Mouse (Mus musculus) limb, embryonic 14.5 days (tissue): ENCODE measurements around the gene Stag1. TPM values are rescaled to one million over a fixed set of nuclear protein-coding genes. Genes with fewer than 3 reads are reported as not detected.

Source experiments
- ATAC-seq: fragments of 200-750 bp; cut with Nextera tagmentation; 2 replicates; pipeline ENCODE4 v1.8.0; 2017; ENCODE audit warnings: low read depth, moderate number of reproducible peaks, moderate TSS enrichment; ENCODE audit not compliant: low FRiP score
- DNase-seq: peaks from one replicate; pipeline ENCODE4 v3.0.0-alpha.2; 2015; ENCODE audit warnings: low spot score
- H3K27ac ChIP-seq: fragments of 300-500 bp; sonication (generic); replicated peaks from 2 replicates; pipeline ENCODE4 v1.5.1; 2014; ENCODE audit warnings: low read depth, mild to moderate bottlenecking, low read length, moderate library complexity, mixed read lengths
- H3K27me3 ChIP-seq: fragments of 300-500 bp; sonication (generic); 2 replicates; pipeline ENCODE4 v1.6.1; 2014; ENCODE audit warnings: low read length, mixed read lengths; ENCODE audit not compliant: control insufficient read depth, insufficient read depth
- H3K36me3 ChIP-seq: fragments of 300-500 bp; sonication (generic); 2 replicates; pipeline ENCODE4 v1.6.1; 2014; ENCODE audit warnings: mild to moderate bottlenecking, low read length, moderate library complexity, mixed read lengths; ENCODE audit not compliant: control insufficient read depth, insufficient read depth
- H3K4me1 ChIP-seq: fragments of 300-500 bp; sonication (generic); 2 replicates; pipeline ENCODE4 v1.6.1; 2014; ENCODE audit warnings: antibody characterized with exemption, low read length, mixed read lengths; ENCODE audit not compliant: control insufficient read depth, insufficient read depth
- H3K4me2 ChIP-seq: fragments of 300-500 bp; sonication (generic); replicated peaks from 2 replicates; pipeline ENCODE4 v1.6.1; 2014; ENCODE audit warnings: low read depth, mild to moderate bottlenecking, low read length, moderate library complexity; ENCODE audit not compliant: severe bottlenecking
- H3K4me3 ChIP-seq: fragments of 300-500 bp; sonication (generic); replicated peaks from 2 replicates; pipeline ENCODE4 v1.5.1; 2014; ENCODE audit warnings: low read length
- H3K9ac ChIP-seq: fragments of 300-500 bp; sonication (generic); 2 replicates; pipeline ENCODE4 v1.6.1; 2014; ENCODE audit warnings: mild to moderate bottlenecking, low read depth, low read length, moderate library complexity; ENCODE audit not compliant: severe bottlenecking
- H3K9me3 ChIP-seq: fragments of 300-500 bp; sonication (generic); 2 replicates; pipeline ENCODE4 v1.6.1; 2016; ENCODE audit warnings: low read length; ENCODE audit not compliant: control insufficient read depth
- POLR2A ChIP-seq: fragments of 200-500 bp; IDR thresholded peaks from 2 replicates; pipeline ENCODE4 v1.8.0; 2012; ENCODE audit warnings: inconsistent platforms, mild to moderate bottlenecking, moderate library complexity, borderline replicate concordance; ENCODE audit not compliant: insufficient read depth, insufficient read length; ENCODE audit errors: extremely low read depth
- WGBS: fragments of 180-500 bp; shearing (Covaris S2); extraction: QIAGEN DNeasy Blood & Tissue Kit; methylation state at CpG from one replicate; pipeline ENCODE4 v1.1.7; 2014; 5-methylcytosine and 5-hydroxymethylcytosine counted together
- polyA plus RNA-seq, 2 experiments: library from polyadenylated mRNA; depleted of rRNA in 1 of 2; stranded (reverse) in 1 of 2; unstranded in 1 of 2; fragments of >200 nt; fragmentation: Nextera tagmentation in 1 of 2; extraction: Ambion mirVana in 1 of 2; gene quantifications; 2 replicates each; pipeline versions ENCODE4 v1.2.1 to v1.2.3; 2012 to 2014

Stag1 gene
- polyA plus RNA-seq, 2 experiments, result 35.0 to 45.5 TPM

DNA sequence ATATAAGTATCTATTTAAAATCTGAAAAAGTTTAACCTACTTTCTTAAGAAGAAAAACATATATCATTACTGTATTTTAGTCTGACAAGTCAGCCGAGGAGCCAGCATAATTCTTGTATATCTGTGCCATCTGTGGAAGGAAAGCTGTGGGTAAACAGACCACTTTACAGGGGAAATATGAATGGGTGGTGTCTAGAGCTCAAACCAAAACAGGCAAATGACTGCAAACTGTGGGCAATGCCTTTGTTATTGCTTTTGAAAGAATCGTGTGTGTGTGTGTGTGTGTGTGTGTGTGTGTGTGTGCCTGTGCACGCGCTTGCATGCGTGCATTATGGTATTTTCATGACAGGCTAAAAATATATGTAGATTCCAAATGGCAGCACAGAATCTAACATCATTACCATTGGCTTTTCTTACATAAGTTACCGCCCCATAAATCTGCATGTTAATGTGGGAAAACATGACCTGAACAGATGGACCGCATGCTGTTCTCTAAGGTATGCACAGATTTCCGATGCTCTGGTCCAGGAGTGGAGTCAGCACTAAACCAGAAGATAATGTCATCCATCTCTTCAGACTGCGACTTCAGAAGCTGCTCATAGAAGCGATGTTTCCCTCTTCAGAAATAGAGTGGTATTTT is 37.2 kb upstream of the Stag1 start:
- no peaks in the 10 kb centered on the region for H3K9me3 ChIP-seq
- H3K4me3 ChIP-seq, result no peak overlapping the region
- ATAC-seq (no peak), DNase-seq (no peak)
- no peak overlapping the region for H3K9ac ChIP-seq
- TF ChIP-seq POLR2A, result no peak
- no peak overlapping the region for H3K4me2 ChIP-seq
- H3K36me3 ChIP-seq, result no peaks in the 10 kb centered on the region
- no peak overlapping the region for H3K27ac ChIP-seq
- 87% methylated on average over 10 of the region's 10 CpGs for WGBS
- H3K27me3 ChIP-seq, result no peaks in the 10 kb centered on the region
- no peaks in the 10 kb centered on the region for H3K4me1 ChIP-seq

DNA sequence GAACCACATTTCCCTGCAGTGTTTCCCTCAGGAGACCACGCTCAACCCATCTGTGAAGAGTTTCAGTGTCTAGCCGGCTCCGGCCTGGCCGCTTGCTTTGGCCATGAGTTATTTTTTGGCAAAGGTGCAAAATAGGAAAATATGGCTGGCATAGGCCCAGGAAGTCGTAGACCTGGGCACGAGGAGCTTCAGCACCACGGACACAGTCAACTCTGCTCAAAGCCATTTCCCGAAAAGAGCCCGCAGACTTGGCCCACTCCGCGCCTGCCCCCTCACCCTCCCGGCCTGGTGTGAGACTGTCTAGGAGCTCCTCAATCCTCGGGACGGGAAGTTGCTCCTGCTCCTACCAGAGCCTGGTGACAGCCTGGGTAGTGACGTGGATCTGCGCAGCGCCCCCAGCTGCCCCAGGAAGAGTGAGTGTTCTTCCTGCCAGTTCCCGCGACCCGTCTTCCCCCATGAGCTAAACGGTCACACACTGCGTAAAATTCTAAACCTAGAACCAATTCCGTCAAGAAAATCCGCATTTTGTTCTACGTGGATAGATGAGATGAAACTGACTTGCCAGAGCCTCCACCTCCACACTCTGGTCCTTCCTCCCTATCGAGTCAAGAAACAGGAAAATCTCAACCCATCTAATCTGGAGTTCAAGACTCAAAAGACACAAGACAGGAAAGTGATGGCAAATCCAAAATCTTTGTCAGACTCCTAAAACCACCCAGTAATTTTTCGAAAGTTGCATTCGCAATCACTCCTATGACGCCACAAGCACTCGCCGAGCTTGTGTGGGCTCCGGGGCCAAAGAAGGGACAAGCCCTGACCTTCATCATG is 27.6 kb upstream of the Stag1 start:
- peak overlapping the region; percentile 60 for H3K9ac ChIP-seq
- H3K4me1 ChIP-seq, result no peaks in the 10 kb centered on the region
- no peaks in the 10 kb centered on the region for H3K9me3 ChIP-seq
- WGBS, result 10% methylated on average over 32 of the region's 32 CpGs
- no peak overlapping the region for H3K27ac ChIP-seq
- DNase-seq, result no peak
- H3K27me3 ChIP-seq, result peaks cover 10% of the 10 kb centered on the region; the same call in 1 of the 2 replicates
- no peaks in the 10 kb centered on the region for H3K36me3 ChIP-seq
- no peak for TF ChIP-seq POLR2A
- no peak for ATAC-seq
- peak overlapping the region; percentile 62 for H3K4me3 ChIP-seq
- H3K4me2 ChIP-seq, result peak overlapping the region; percentile 94

DNA sequence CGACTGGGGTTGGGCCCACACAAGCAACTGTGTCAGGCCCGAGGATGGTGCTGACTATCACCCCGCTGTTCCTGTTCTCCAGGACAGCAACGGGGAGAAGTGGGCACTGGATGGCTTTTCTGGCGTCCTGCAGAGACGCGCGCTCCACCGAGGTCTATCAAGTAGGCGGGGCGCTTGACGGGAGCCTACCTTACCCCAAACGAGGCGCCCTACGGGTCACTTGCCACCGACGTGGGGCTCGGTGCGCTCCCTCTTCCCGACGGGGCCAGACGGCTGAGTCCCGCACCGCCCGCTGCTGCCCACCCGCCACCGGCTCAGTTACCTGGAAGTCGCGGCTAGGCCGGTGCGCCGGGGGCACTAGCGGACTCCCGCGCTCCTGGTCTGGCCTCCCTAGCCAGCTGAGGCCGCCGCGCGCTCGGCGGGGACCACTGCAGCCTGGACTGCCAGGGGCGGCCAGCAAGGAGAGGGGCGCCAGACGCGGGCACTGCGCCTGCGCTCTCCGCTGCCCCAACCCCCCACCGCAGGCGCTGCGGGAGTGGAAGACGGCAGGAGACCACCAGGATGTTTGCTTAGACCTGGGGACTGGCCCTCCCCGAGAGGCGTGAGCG is 26.9 kb upstream of the Stag1 start, which contains the start of gene Slc35g2:
Gene Slc35g2, minus strand, starts transcription at position 465 of the 608 bp plus-strand sequence.
- H3K36me3 ChIP-seq, result no peaks in the 10 kb centered on the region
- no peak within 1 kb of the TSS for H3K27ac ChIP-seq
- peak within 1 kb of the TSS; percentile 60 for H3K9ac ChIP-seq
- H3K27me3 ChIP-seq, result peaks cover 10% of the 10 kb centered on the region; the same call in 1 of the 2 replicates
- no peaks in the 10 kb centered on the region for H3K4me1 ChIP-seq
- H3K4me2 ChIP-seq, result peak within 1 kb of the TSS; percentile 94
- ATAC-seq, result peak; percentile 53; the same call in 1 of the 2 replicates
- no peaks in the 10 kb centered on the region for H3K9me3 ChIP-seq
- no peak for TF ChIP-seq POLR2A
- H3K4me3 ChIP-seq, result peak within 1 kb of the TSS; percentile 62
- under 1% methylated on average over 32 of the region's 55 CpGs for whole genome bisulfite sequencing
- DNase-seq, result peak; percentile 40

DNA sequence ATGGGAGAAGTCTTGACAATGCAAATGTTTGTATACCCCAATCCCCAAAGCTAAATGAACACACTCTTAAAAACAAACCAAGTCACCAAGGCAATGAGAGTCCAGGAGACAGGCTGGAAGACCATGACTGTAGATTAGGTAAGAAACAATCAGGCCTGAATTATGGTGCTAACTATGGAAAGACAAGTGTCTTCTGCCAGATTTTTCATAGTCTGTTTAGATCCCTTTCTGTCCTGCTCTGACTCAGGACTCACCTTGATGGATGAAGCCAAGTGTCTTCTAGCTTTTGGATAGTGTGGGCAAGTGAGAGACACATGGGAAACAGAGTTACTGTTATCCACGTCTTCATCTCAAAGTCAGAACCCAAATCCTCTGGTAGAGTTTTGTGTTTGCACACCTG is 26.1 kb upstream of the Stag1 start:
- DNase-seq (no peak), ATAC-seq (no peak)
- Histone ChIP-seq H3K4me1 (no peaks in the 10 kb centered on the region), H3K9ac (no peak overlapping the region), H3K9me3 (no peaks in the 10 kb centered on the region), H3K36me3 (no peaks in the 10 kb centered on the region), H3K27me3 (peaks cover 10% of the 10 kb centered on the region; the same call in 1 of the 2 replicates), H3K4me2 (peak overlapping the region; percentile 94), H3K27ac (no peak overlapping the region), H3K4me3 (peak overlapping the region; percentile 62; the same call in 1 of the 2 replicates)
- TF ChIP-seq POLR2A, result no peak
- WGBS, result 80% methylated on average over 1 of the region's 1 CpGs

DNA sequence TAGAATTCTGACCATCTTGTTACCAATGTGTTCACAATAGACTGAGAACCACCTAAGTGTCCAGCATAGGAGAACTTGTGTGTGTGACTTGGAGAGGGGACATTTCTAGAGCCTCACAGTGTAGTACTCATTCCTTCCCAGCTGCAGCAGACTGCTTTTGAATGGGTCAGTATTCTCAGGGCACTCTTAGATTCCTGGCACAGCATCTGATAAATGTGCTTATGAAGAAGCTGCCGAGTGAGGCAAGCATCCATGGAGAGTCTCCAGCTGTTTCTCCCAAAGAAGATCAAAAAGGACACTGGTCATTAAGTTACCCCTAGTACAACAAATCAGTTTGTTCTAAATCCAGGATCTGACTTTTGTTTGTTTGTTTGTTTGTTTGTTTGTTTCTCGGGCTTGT is 24.3 kb upstream of the Stag1 start:
- Histone ChIP-seq H3K27ac (no peak overlapping the region), H3K4me1 (no peaks in the 10 kb centered on the region), H3K9me3 (no peaks in the 10 kb centered on the region), H3K27me3 (peaks cover 10% of the 10 kb centered on the region; the same call in 1 of the 2 replicates), H3K9ac (no peak overlapping the region), H3K4me3 (no peak overlapping the region), H3K4me2 (no peak overlapping the region), H3K36me3 (no peaks in the 10 kb centered on the region)
- no peak for DNase-seq
- 65% methylated on average over 2 of the region's 2 CpGs for WGBS
- ATAC-seq, result no peak
- no peak for TF ChIP-seq POLR2A
